Mouse (Mus musculus) stomach, postnatal 0 days (tissue): ENCODE measurements at regions not wholly inside any gene's neighbourhood (a gene's known extent, or its start where the extent isn't known, plus 50 kb on each side); places are given as distances from the start of the nearest gene placed in this dataset.

Experiments used
- CTCF ChIP-seq: IDR thresholded peaks from 2 replicates; pipeline ENCODE4 v1.5.1; 2016; ENCODE audit warnings: antibody characterized with exemption, low read depth, mild to moderate bottlenecking, moderate library complexity
- EP300 ChIP-seq: optimal IDR thresholded peaks from 2 replicates; pipeline ENCODE3; 2016; ENCODE audit warnings: antibody characterized with exemption

- TF ChIP-seq CTCF: no peak
- TF ChIP-seq EP300: no peak
Measured at GRCm38 (mm10) chr17:59397404-59397803, 384.2 kb upstream of the Nudt12 start.
